Mouse (Mus musculus): Measurements from ENCODE around the gene Ano1. TPM values are rescaled to one million over a fixed set of nuclear protein-coding genes. Genes with fewer than 3 reads are reported as not detected.

Gene Ano1
- polyA plus RNA-seq, 1 experiment from 2014 or later = 13.0 TPM

DNA sequence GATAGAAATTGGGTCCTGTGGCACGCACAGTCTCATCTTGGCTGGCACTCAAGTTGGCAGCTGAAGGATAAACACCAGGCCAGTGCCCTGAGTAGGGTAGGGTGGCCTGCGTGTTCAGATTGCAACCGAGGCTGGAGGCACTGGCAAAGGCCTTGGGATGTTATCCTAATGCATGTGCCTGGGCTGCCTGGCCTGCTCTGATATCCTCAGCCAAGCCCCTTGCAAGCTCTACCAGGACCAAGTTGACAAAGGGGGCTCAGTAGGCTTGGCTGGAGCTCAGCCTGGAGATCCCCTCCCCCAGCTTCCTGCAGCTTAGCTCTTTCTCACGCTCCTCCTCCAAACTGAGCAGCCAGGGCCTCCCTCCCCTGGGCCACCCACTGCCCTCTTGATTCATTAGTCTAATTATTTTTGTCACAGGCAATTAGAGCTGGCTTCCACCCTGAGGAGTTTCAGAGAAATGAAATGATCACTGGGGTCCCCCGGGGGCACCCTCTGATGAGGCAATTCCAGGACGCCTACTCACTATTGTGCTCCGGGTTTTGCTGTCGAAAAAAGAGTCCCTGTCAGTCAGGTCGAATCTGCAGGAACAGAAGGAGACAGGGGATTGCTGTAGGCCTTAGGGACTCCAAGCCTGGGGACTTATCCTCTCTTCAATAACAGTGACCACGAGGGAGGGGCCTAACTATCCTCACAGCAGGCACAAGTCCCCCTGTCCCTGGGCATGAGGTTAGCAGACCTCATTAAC is 97.9 kb downstream of the Ano1 start:
- Histone ChIP-seq H3K36me3 (replicated peaks) (no peaks in the 10 kb centered on the region), H3K4me3 (no peak overlapping the region), H3K27ac (peak overlapping the region; percentile 71), H3K27me3 (replicated peaks) (no peaks in the 10 kb centered on the region), H3K9ac (no peak overlapping the region), H3K4me1 (peaks cover 23% of the 10 kb centered on the region), H3K9me3 (no peaks in the 10 kb centered on the region), H3K4me2 (no peak overlapping the region)
- WGBS = 9% methylated on average over 10 of the region's 10 CpGs
- peak; percentile 92 for ATAC-seq (replicated peaks)

- no peak overlapping the region for H3K27ac ChIP-seq
- no peaks in the 10 kb centered on the region for H3K36me3 ChIP-seq (replicated peaks)
- H3K27me3 ChIP-seq (replicated peaks) = no peaks in the 10 kb centered on the region
- no peaks in the 10 kb centered on the region for H3K9me3 ChIP-seq
- no peak overlapping the region for H3K4me2 ChIP-seq
- H3K9ac ChIP-seq = no peak overlapping the region
- WGBS = 89% methylated on average over 5 of the region's 5 CpGs
- H3K4me3 ChIP-seq = no peak overlapping the region
- H3K4me1 ChIP-seq = no peaks in the 10 kb centered on the region
- ATAC-seq (replicated peaks) = no peak
These were observed 104.2 kb downstream of the Ano1 start for GRCm38 (mm10) chr7:144647547-144647946.

DNA sequence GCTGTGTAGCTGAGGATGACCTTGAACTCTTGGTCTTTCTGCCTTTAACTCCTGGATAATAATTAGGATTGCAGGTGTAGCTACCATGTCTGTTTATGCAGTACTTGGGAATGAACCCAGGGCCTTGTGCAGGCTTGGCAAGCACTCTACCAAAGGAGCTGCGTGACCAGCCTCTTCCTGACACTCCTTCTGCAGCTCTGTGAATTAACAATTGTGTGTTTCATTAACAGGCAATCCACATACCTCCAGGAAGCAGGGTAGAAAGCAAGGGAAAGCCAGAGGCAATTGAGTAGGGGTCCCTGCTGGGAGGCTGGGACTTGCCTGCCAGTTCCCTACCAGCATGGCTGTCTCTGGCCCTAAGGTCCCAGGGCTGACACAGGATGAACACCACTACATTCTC is 111.0 kb downstream of the Ano1 start:
- Histone ChIP-seq H3K27me3 (replicated peaks) (no peaks in the 10 kb centered on the region), H3K27ac (peak overlapping the region; percentile 45), H3K36me3 (replicated peaks) (no peaks in the 10 kb centered on the region), H3K9me3 (no peaks in the 10 kb centered on the region), H3K9ac (no peak overlapping the region), H3K4me3 (no peak overlapping the region), H3K4me1 (peaks cover 10% of the 10 kb centered on the region), H3K4me2 (no peak overlapping the region)
- WGBS = 81% methylated on average over 1 of the region's 1 CpGs
- no peak for ATAC-seq (replicated peaks)

GRCm38 (mm10) chr7:144636000-144636399 is 115.8 kb downstream of the Ano1 start:
- H3K27ac ChIP-seq = 0 out of 2 replicates have a peak overlapping the region, but pooled peaks have one; percentile 39
- H3K36me3 ChIP-seq (replicated peaks) = no peaks in the 10 kb centered on the region
- ATAC-seq (replicated peaks) = no peak
- H3K4me1 ChIP-seq = peaks cover 9% of the 10 kb centered on the region
- no peak overlapping the region for H3K4me3 ChIP-seq
- H3K9me3 ChIP-seq = no peaks in the 10 kb centered on the region
- WGBS = 34% methylated on average over 2 of the region's 2 CpGs
- peaks cover 5% of the 10 kb centered on the region; the same call in 1 of the 2 replicates for H3K27me3 ChIP-seq (replicated peaks)
- H3K4me2 ChIP-seq = no peak overlapping the region
- H3K9ac ChIP-seq = no peak overlapping the region

DNA sequence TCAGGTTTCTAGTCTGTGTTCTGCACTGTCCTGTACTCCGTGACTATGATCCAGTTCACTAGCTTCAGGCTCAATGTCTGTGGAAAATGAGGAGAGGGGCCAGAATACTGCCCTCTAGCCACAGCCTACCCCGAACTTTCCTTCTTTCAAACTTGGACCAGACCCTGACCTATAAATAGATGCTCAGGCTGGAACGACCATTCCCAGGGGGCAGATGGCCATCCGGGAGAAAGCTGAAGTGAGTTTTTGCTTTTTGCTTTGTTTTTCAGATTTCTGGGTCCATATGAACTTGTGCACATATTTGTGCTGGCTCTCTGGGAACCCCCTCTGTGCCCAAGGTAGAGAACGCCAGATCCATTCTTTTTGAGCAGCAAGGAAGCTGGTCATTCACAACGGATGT is 116.9 kb downstream of the Ano1 start:
- ATAC-seq (replicated peaks) = no peak
- H3K9ac ChIP-seq = no peak overlapping the region
- peaks cover 7% of the 10 kb centered on the region for H3K4me1 ChIP-seq
- H3K4me2 ChIP-seq = no peak overlapping the region
- H3K27ac ChIP-seq = no peak overlapping the region
- 81% methylated on average over 6 of the region's 6 CpGs for WGBS
- no peak overlapping the region for H3K4me3 ChIP-seq
- H3K36me3 ChIP-seq (replicated peaks) = no peaks in the 10 kb centered on the region
- H3K27me3 ChIP-seq (replicated peaks) = peaks cover 7% of the 10 kb centered on the region; the same call in 1 of the 2 replicates
- H3K9me3 ChIP-seq = no peaks in the 10 kb centered on the region

DNA sequence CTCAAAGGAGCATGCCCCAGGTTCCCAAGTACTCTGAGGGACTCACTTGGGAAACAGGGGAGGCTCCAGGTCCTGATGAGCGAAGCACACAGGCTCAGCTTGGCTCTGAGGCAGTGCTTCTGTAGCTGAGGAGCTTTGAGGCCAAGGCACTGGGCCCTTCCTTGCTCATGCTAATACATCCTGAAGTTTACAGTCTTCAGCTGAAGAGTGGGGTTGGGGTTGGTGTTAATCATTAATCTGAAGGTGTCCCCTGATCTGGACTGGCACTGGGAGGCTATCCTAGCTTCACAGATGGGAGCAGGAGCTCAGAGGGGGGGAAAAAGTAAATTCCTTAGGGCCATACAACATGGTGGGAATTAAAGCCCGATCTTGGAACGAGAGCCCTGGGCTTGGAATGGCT is 117.3 kb downstream of the Ano1 start:
- no peak overlapping the region for H3K27ac ChIP-seq
- no peak overlapping the region for H3K9ac ChIP-seq
- no peaks in the 10 kb centered on the region for H3K36me3 ChIP-seq (replicated peaks)
- peaks cover 12% of the 10 kb centered on the region for H3K4me1 ChIP-seq
- H3K4me3 ChIP-seq = no peak overlapping the region
- H3K4me2 ChIP-seq = no peak overlapping the region
- H3K9me3 ChIP-seq = no peaks in the 10 kb centered on the region
- no peak for ATAC-seq (replicated peaks)
- 80% methylated on average over 3 of the region's 3 CpGs for WGBS
- H3K27me3 ChIP-seq (replicated peaks) = peaks cover 10% of the 10 kb centered on the region; the same call in 1 of the 2 replicates

GRCm38 (mm10) chr7:144632321-144632720 is 119.5 kb downstream of the Ano1 start:
- H3K27ac ChIP-seq = no peak overlapping the region
- H3K4me2 ChIP-seq = no peak overlapping the region
- H3K27me3 ChIP-seq (replicated peaks) = peaks cover 10% of the 10 kb centered on the region; the same call in 1 of the 2 replicates
- H3K4me1 ChIP-seq = peaks cover 33% of the 10 kb centered on the region
- no peaks in the 10 kb centered on the region for H3K9me3 ChIP-seq
- ATAC-seq (replicated peaks) = no peak
- H3K9ac ChIP-seq = no peak overlapping the region
- H3K36me3 ChIP-seq (replicated peaks) = no peaks in the 10 kb centered on the region
- H3K4me3 ChIP-seq = no peak overlapping the region

- ATAC-seq (replicated peaks) = no peak
- Histone ChIP-seq H3K4me2 (no peak overlapping the region), H3K27me3 (replicated peaks) (peaks cover 10% of the 10 kb centered on the region; the same call in 1 of the 2 replicates), H3K27ac (no peak overlapping the region), H3K9ac (no peak overlapping the region), H3K36me3 (replicated peaks) (no peaks in the 10 kb centered on the region), H3K4me1 (peaks cover 30% of the 10 kb centered on the region), H3K4me3 (no peak overlapping the region), H3K9me3 (no peaks in the 10 kb centered on the region)
- WGBS = 86% methylated on average over 3 of the region's 3 CpGs
These were observed 121.2 kb downstream of the Ano1 start for GRCm38 (mm10) chr7:144630622-144631021.

DNA sequence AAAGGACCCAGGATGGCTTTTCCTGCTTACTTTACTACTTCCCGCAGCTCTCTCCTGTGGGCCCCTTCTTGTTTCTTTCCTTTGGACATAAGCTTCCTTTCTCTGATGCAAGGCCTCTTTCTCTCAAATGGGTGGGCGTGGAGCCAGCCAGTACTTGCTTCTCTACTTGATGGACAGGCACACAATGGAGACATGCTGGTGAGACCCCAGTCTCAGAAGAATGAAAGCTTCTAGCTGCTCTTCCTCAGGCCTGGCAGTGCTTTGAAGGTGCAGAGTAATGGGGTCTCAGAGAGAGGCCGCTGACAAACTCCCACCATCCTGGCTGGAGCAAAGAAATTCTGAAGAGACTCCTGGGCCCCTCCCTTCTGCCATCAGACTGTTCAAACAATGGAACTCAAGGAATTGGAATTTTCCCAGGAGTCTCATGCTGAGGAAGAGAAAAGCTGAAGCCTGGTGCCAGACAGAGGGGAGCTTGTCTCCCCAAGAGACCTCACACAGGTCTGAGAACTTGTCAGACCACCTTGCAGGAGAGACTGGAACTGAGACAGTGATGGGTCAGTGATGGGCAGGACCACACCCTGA is 123.3 kb downstream of the Ano1 start:
- no peaks in the 10 kb centered on the region for H3K36me3 ChIP-seq (replicated peaks)
- no peaks in the 10 kb centered on the region for H3K9me3 ChIP-seq
- peaks cover 15% of the 10 kb centered on the region for H3K27me3 ChIP-seq (replicated peaks)
- H3K4me2 ChIP-seq = no peak overlapping the region
- 4% methylated on average over 3 of the region's 3 CpGs for WGBS
- H3K4me3 ChIP-seq = no peak overlapping the region
- ATAC-seq (replicated peaks) = peak; percentile 88
- peak overlapping the region; percentile 65 for H3K27ac ChIP-seq
- H3K9ac ChIP-seq = no peak overlapping the region
- peaks cover 30% of the 10 kb centered on the region for H3K4me1 ChIP-seq

DNA sequence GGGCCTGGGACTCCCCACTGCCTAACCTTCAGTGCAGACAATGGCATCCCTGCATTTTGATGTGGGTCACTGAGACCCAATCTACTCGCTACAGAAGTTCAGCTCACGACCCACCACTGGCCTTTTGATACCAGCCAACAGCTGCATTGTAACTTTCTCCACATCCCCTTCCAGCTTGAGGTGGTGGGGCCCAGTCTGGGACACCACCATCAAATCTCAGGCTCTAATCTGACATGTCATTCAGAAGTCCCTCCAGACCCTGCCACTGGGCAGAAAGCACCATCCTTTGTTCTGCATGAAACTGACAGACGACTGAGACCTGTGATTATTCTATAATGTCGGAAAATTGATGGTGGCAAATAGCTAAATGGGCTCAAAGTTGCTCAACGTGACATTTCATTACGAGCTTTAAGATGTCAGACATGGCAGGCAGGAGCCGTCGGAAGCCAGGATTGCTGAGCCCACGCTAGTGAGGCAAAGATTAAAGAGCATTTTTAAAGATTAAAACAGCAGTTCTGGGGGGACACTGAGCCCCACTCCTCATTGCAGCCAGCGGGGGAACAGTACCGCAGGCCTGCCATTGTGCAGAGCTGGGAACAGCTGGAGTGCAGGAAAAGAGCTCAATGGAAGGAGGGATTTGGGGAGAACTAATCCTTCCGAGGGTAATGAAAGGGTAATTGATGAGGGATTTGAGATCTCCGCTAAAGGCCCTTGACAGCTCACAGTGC is 124.0 kb downstream of the Ano1 start:
- H3K9ac ChIP-seq = no peak overlapping the region
- 9% methylated on average over 13 of the region's 13 CpGs for WGBS
- H3K4me1 ChIP-seq = peaks cover 30% of the 10 kb centered on the region
- no peak overlapping the region for H3K4me2 ChIP-seq
- H3K9me3 ChIP-seq = no peaks in the 10 kb centered on the region
- no peak overlapping the region for H3K4me3 ChIP-seq
- peak; percentile 84 for ATAC-seq (replicated peaks)
- no peaks in the 10 kb centered on the region for H3K36me3 ChIP-seq (replicated peaks)
- H3K27me3 ChIP-seq (replicated peaks) = peaks cover 13% of the 10 kb centered on the region
- peak overlapping the region; percentile 65 for H3K27ac ChIP-seq

GRCm38 (mm10) chr7:144626042-144626441 is 125.7 kb downstream of the Ano1 start:
- Histone ChIP-seq H3K4me3 (no peak overlapping the region), H3K9me3 (no peaks in the 10 kb centered on the region), H3K4me2 (no peak overlapping the region), H3K27ac (0 out of 2 replicates have a peak overlapping the region, but pooled peaks have one; percentile 65), H3K9ac (no peak overlapping the region), H3K27me3 (replicated peaks) (peaks cover 10% of the 10 kb centered on the region; the same call in 1 of the 2 replicates), H3K4me1 (peaks cover 36% of the 10 kb centered on the region), H3K36me3 (replicated peaks) (no peaks in the 10 kb centered on the region)
- ATAC-seq (replicated peaks) = no peak
- 82% methylated on average over 2 of the region's 2 CpGs for WGBS

All from midbrain, embryonic 15.5 days (tissue).